ENCODE assay signal across 8 mouse cellular contexts in the genomic region with DNA sequence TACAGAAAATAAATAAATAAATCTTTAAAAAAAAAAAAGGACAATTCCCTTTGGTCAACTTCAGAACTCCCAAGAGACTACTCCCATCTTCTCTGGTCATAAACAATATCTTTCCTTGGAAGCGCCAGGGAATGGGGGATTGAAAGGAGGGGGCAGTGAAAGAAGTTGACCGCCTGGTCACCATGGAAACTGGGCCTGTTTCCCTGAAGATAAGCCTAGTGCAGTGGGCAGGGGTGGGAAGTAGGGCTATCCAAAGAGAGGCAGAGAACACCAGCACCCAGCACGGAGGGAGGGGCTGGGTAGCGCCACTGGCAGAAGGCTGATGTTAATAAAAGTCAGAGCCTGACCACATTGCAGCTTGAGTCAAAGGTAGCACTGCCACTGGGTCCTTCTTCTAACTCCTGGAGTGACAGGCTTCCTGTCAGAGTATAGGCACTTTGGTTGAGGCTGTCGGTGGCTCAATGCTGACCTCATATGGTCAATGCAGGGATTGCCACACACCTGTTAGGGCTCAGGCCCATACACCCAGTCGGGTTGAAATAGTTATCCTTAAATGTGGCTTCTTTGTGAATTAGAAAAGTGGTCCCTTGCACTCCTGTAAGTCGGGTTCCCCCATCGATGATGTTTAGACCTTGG. TPM values are rescaled to one million over a fixed set of nuclear protein-coding genes. Genes with fewer than 3 reads are reported as not detected.
A peak's percentile ranks its signal among the peaks of the same experiment; 100 is the strongest.
DNase-seq lines count a peak whose midpoint lies in the region; ATAC-seq lines count a peak whose summit lies in the region.

No protein-coding gene starts in this region.

- no peak overlapping the region for H3K4me2 ChIP-seq in liver, embryonic 11.5 days
- H3K4me2 ChIP-seq in neural tube, embryonic 14.5 days (ENCODE audit: low read depth, low read length): no peak overlapping the region

- no peaks in the 10 kb centered on the region for H3K36me3 ChIP-seq in liver, embryonic 11.5 days (ENCODE audit: control insufficient read depth, insufficient read depth, low read length)
- no peaks in the 10 kb centered on the region for H3K36me3 ChIP-seq in neural tube, embryonic 14.5 days (ENCODE audit: control insufficient read depth, insufficient read depth, low read length)

- WGBS in liver, embryonic 11.5 days: 2% methylated on average over 8 of the region's 8 CpGs
- 5% methylated on average over 8 of the region's 8 CpGs for WGBS in neural tube, embryonic 14.5 days

- no peaks in the 10 kb centered on the region for H3K9me3 ChIP-seq in liver, embryonic 11.5 days (ENCODE audit: control insufficient read depth, low read length)
- no peaks in the 10 kb centered on the region for H3K9me3 ChIP-seq in neural tube, embryonic 14.5 days (ENCODE audit: control insufficient read depth, low read length)

- peaks cover 54% of the 10 kb centered on the region for H3K27me3 ChIP-seq in liver, embryonic 11.5 days (replicated peaks; ENCODE audit: control insufficient read depth, insufficient read depth, low read length)
- peaks cover 5% of the 10 kb centered on the region for H3K27me3 ChIP-seq in neural tube, embryonic 14.5 days (ENCODE audit: control insufficient read depth, insufficient read depth, low read length)

- no peak overlapping the region for H3K9ac ChIP-seq in liver, embryonic 11.5 days (ENCODE audit: low read depth, low read length)
- no peak overlapping the region for H3K9ac ChIP-seq in neural tube, embryonic 14.5 days (replicated peaks; ENCODE audit: low read depth, low read length)

- no peak overlapping the region for H3K4me3 ChIP-seq in liver, embryonic 11.5 days (ENCODE audit: low read depth, low read length)
- no peak overlapping the region for H3K4me3 ChIP-seq in neural tube, embryonic 14.5 days (ENCODE audit: low read depth, low read length)

- ATAC-seq in common myeloid progenitor, adult 5-6 weeks (replicated peaks; ENCODE audit: low read depth, poor library complexity, severe bottlenecking): peak; percentile 42
- peak; percentile 46; the same call in 1 of the 2 replicates for ATAC-seq in liver, embryonic 11.5 days (replicated peaks; ENCODE audit: low FRiP score)
- peak; percentile 39; the same call in 1 of the 2 replicates for ATAC-seq in neural tube, embryonic 14.5 days (ENCODE audit: low read depth)

- peak; percentile 93 for DNase-seq in CD4-positive, CD25-positive, alpha-beta regulatory T cell, adult 2 months (ENCODE audit: low read depth, low spot score)
- DNase-seq in R1 (ENCODE audit: low read depth, low spot score): peak; percentile 87
- DNase-seq in gastrocnemius, postnatal 10 days: peak; percentile 76
- peak; percentile 87 for DNase-seq in kidney, adult 9 months
- DNase-seq in liver, embryonic 11.5 days (ENCODE audit: low spot score): no peak
- DNase-seq in thymus, postnatal 14 days: peak; percentile 88

- H3K4me1 ChIP-seq in liver, embryonic 11.5 days (replicated peaks; ENCODE audit: control insufficient read depth, insufficient read depth, low read length): peaks cover 26% of the 10 kb centered on the region
- H3K4me1 ChIP-seq in neural tube, embryonic 14.5 days (ENCODE audit: control insufficient read depth, insufficient read depth, low read length): peaks cover 14% of the 10 kb centered on the region; the same call in 1 of the 2 replicates

- H3K27ac ChIP-seq in liver, embryonic 11.5 days (ENCODE audit: low read depth, low read length): no peak overlapping the region
- no peak overlapping the region for H3K27ac ChIP-seq in neural tube, embryonic 14.5 days (ENCODE audit: low read depth, low read length)

RNA-seq across cellular contexts. Expression of gene Tmem151b, which starts 2.5 kb away (rescaled TPM):
- 0.53 TPM in 1 of 2 replicates, not detected in the other for total RNA-seq in common myeloid progenitor, adult 5-6 weeks (2017)
- under 1 TPM; 0.09 to 0.36 TPM for total RNA-seq in gastrocnemius, postnatal 10 days (2021)
- 1.2 and 1.4 TPM in 2 replicates for polyA plus RNA-seq in liver, embryonic 11.5 days (2014; fragmentation: Nextera tagmentation; extraction: Ambion mirVana)
- polyA plus RNA-seq in neural tube, embryonic 14.5 days (2014; fragmentation: Nextera tagmentation; extraction: Ambion mirVana): 14.3 and 15.0 TPM in 2 replicates

RNA-seq across cellular contexts. Expression of gene Nfkbie, which starts 3.6 kb away (rescaled TPM):
- 10.1 and 11.0 TPM in 2 replicates for total RNA-seq in common myeloid progenitor, adult 5-6 weeks (2017)
- total RNA-seq in gastrocnemius, postnatal 10 days (2021): 1 to 10 TPM; 1.3 to 2.3 TPM
- polyA plus RNA-seq in liver, embryonic 11.5 days (2014; fragmentation: Nextera tagmentation; extraction: Ambion mirVana): 2.5 and 3.0 TPM in 2 replicates
- 4.2 and 4.9 TPM in 2 replicates for polyA plus RNA-seq in neural tube, embryonic 14.5 days (2014; fragmentation: Nextera tagmentation; extraction: Ambion mirVana)

RNA-seq across cellular contexts. Expression of gene Slc35b2, which starts 11.7 kb away (rescaled TPM):
- 49.6 and 93.8 TPM in 2 replicates for total RNA-seq in common myeloid progenitor, adult 5-6 weeks (2017)
- 10 to 100 TPM; 29.9 to 39.3 TPM for total RNA-seq in gastrocnemius, postnatal 10 days (2021)
- polyA plus RNA-seq in liver, embryonic 11.5 days (2014; fragmentation: Nextera tagmentation; extraction: Ambion mirVana): 110 and 116 TPM in 2 replicates
- 72.2 and 79.3 TPM in 2 replicates for polyA plus RNA-seq in neural tube, embryonic 14.5 days (2014; fragmentation: Nextera tagmentation; extraction: Ambion mirVana)

RNA-seq across cellular contexts. Expression of gene Hsp90ab1, which starts 21.1 kb away (rescaled TPM):
- 2,806 and 3,169 TPM in 2 replicates for total RNA-seq in common myeloid progenitor, adult 5-6 weeks (2017)
- total RNA-seq in gastrocnemius, postnatal 10 days (2021): 100 to 1,000 TPM; 900 to 909 TPM
- 1,837 and 1,887 TPM in 2 replicates for polyA plus RNA-seq in liver, embryonic 11.5 days (2014; fragmentation: Nextera tagmentation; extraction: Ambion mirVana)
- 1,278 and 1,406 TPM in 2 replicates for polyA plus RNA-seq in neural tube, embryonic 14.5 days (2014; fragmentation: Nextera tagmentation; extraction: Ambion mirVana)

RNA-seq across cellular contexts. Expression of gene Tcte1, which starts 28.7 kb away (rescaled TPM):
- total RNA-seq in common myeloid progenitor, adult 5-6 weeks (2017): not detected in 2 replicates
- not detected for total RNA-seq in gastrocnemius, postnatal 10 days (2021)
- polyA plus RNA-seq in liver, embryonic 11.5 days (2014; fragmentation: Nextera tagmentation; extraction: Ambion mirVana): 0.14 and 0.23 TPM in 2 replicates
- polyA plus RNA-seq in neural tube, embryonic 14.5 days (2014; fragmentation: Nextera tagmentation; extraction: Ambion mirVana): 3.2 and 4.2 TPM in 2 replicates
